Mouse (Mus musculus): Measurements from ENCODE around the gene Sarnp.

- TF ChIP-seq POLR2A (IDR thresholded peaks at IDR 0.05; ENCODE audit: borderline replicate concordance, low read depth, low read length) (no peak), CTCF (IDR thresholded peaks at IDR 0.05; ENCODE audit: low read depth, low read length) (no peak)
Measured at GRCm38 (mm10) chr10:128878291-128878690, 61.2 kb downstream of the Sarnp start.

All from bone marrow macrophage, adult 2 months (primary cell).